Mouse (Mus musculus) ES-Bruce4 (cell line): ENCODE data around the gene Ccr6. TPM values are rescaled to one million over a fixed set of nuclear protein-coding genes. Genes with fewer than 3 reads are reported as not detected.
"Not testable (repeated sequence)": the region's sequence is repeated elsewhere in the genome, so short reads cannot be mapped to it uniquely, and the experiment has no call there.

Experiments
- H3K27ac ChIP-seq: 2 replicates; pipeline ENCODE4 v1.5.1; 2012; ENCODE audit warnings: low read length, inconsistent platforms; ENCODE audit not compliant: insufficient read depth
- H3K27me3 ChIP-seq: 2 replicates; pipeline ENCODE4 v1.6.1; 2012; ENCODE audit warnings: mild to moderate bottlenecking, low read length, inconsistent platforms; ENCODE audit not compliant: control insufficient read depth, poor library complexity, insufficient read depth, severe bottlenecking
- H3K36me3 ChIP-seq: 2 replicates; pipeline ENCODE4 v1.6.1; 2012; ENCODE audit warnings: inconsistent platforms, mild to moderate bottlenecking, low read length, moderate library complexity; ENCODE audit not compliant: control insufficient read depth, poor library complexity, insufficient read depth, severe bottlenecking
- H3K4me1 ChIP-seq: one replicate; pipeline ENCODE4 v1.8.1; 2011; ENCODE audit warnings: low read length; ENCODE audit not compliant: control insufficient read depth, insufficient read depth
- H3K4me3 ChIP-seq: 2 replicates; pipeline ENCODE4 v1.5.1; 2011; ENCODE audit warnings: low read depth, mild to moderate bottlenecking, low read length
- H3K9ac ChIP-seq: 2 replicates; pipeline ENCODE4 v1.6.1; 2012; ENCODE audit warnings: low read depth, mild to moderate bottlenecking, inconsistent platforms; ENCODE audit not compliant: poor library complexity, severe bottlenecking
- H3K9me3 ChIP-seq: replicated peaks from 2 replicates; pipeline ENCODE4 v1.6.1; 2012; ENCODE audit warnings: mild to moderate bottlenecking, low read length, inconsistent platforms; ENCODE audit not compliant: control insufficient read depth, poor library complexity, insufficient read depth, severe bottlenecking
- CTCF ChIP-seq: IDR thresholded peaks from one replicate; pipeline ENCODE4 v1.8.1; 2011; ENCODE audit warnings: low read depth, low read length
- EP300 ChIP-seq: IDR thresholded peaks from 2 replicates; pipeline ENCODE4 v1.6.1; 2011; ENCODE audit warnings: low read depth, low read length; ENCODE audit not compliant: insufficient read depth
- POLR2A ChIP-seq: IDR thresholded peaks from one replicate; pipeline ENCODE4 v1.8.1; 2011; ENCODE audit warnings: low read length; ENCODE audit not compliant: insufficient read depth
- polyA plus RNA-seq: library from polyadenylated mRNA; stranded (reverse); fragments of >200 nt; gene quantifications from 2 replicates; pipeline ENCODE4 v1.2.4, GENCODE M21; 2011; ENCODE audit warnings: low read depth; ENCODE audit not compliant: missing spikeins, insufficient read depth, insufficient read length

Ccr6 gene
- polyA plus RNA-seq, 1 experiment, result not detected

DNA sequence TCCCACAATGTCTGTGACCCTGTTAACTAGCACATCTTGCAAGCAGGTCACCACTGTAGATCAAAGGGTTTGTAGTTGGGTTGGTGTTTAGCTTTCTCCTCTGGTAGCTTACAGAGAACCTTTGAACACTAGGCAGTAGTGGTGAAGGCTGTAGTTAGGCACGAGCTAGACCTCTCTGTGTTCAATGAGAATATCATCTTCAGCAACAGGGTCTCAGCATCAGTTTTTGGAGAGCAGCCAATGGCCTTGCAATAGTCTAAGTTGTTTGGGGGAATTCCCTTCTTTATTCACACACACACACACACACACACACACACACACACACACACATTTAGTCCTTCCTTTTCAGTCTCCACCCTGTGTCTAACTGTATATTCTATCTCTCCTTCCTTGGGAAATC lies 32.4 kb upstream of the Ccr6 start:
- H3K9ac ChIP-seq, result no peak overlapping the region
- TF ChIP-seq CTCF (no peak), EP300 (no peak), POLR2A (no peak)
- H3K9me3 ChIP-seq, result no peaks in the 10 kb centered on the region
- H3K27me3 ChIP-seq, result no peaks in the 10 kb centered on the region
- H3K27ac ChIP-seq, result no peak overlapping the region
- H3K4me3 ChIP-seq, result no peak overlapping the region
- no peaks in the 10 kb centered on the region for H3K4me1 ChIP-seq
- no peaks in the 10 kb centered on the region for H3K36me3 ChIP-seq

- H3K9ac ChIP-seq, H3K4me3 ChIP-seq, H3K27ac ChIP-seq, H3K4me1 ChIP-seq, H3K36me3 ChIP-seq, H3K9me3 ChIP-seq, H3K27me3 ChIP-seq: not testable (repeated sequence)
Measured at GRCm38 (mm10) chr17:8205221-8205631, 30.6 kb upstream of the Ccr6 start.

- Histone ChIP-seq H3K9ac (no peak overlapping the region), H3K9me3 (no peaks in the 10 kb centered on the region), H3K27me3 (no peaks in the 10 kb centered on the region), H3K36me3 (no peaks in the 10 kb centered on the region), H3K4me3 (no peak overlapping the region), H3K27ac (no peak overlapping the region), H3K4me1 (no peaks in the 10 kb centered on the region)
- no peak for TF ChIP-seq POLR2A
- TF ChIP-seq EP300, result no peak
- no peak for TF ChIP-seq CTCF
Measured at GRCm38 (mm10) chr17:8206691-8207090, 29.2 kb upstream of the Ccr6 start.

DNA sequence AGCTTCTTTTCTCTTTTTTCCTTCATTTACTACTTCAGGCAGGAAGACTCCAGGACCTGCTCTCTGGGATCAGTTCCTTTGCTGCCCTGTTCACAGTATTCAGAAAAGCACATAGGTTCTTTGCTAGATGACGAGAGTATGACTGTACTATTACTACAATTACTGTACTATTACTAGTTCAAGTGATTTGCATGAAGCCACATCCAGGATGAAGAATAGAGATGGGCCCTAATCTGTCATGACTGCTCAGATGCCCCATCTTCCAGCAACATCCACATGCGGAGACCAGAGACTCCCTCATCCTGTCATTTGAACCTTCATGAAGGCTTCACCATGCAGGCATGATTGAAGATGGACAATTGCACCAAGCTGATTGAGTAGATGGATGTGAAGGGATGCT lies 26.1 kb upstream of the Ccr6 start:
- H3K27ac ChIP-seq, result no peak overlapping the region
- H3K9me3 ChIP-seq, result no peaks in the 10 kb centered on the region
- H3K4me1 ChIP-seq, result no peaks in the 10 kb centered on the region
- H3K9ac ChIP-seq, result no peak overlapping the region
- H3K27me3 ChIP-seq, result no peaks in the 10 kb centered on the region
- H3K36me3 ChIP-seq, result no peaks in the 10 kb centered on the region
- H3K4me3 ChIP-seq, result no peak overlapping the region
- no peak for TF ChIP-seq POLR2A
- no peak for TF ChIP-seq CTCF
- TF ChIP-seq EP300, result no peak

DNA sequence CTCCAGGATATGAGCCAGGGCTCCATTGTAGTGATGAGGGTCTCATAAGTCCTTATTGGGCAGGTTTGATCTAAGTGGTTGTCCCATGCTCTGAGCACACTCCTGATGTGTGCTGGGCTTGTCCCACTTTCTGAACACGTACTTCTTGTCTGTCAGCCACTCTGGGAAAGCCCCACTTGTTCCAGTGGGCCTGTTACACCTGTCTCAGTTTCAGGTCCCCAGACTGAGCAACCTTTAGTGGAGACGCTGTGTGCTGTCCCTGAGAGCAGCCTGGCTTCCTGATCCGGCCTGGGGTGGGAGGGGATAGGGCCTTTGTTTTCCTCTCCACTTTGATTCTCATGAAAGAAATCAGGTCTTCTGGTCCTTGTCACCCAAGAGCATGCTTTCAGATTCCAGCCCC lies 25.7 kb upstream of the Ccr6 start:
- no peak overlapping the region for H3K4me3 ChIP-seq
- H3K36me3 ChIP-seq, result no peaks in the 10 kb centered on the region
- no peak for TF ChIP-seq CTCF
- TF ChIP-seq POLR2A, result no peak
- TF ChIP-seq EP300, result no peak
- no peak overlapping the region for H3K9ac ChIP-seq
- H3K27me3 ChIP-seq, result no peaks in the 10 kb centered on the region
- 0 out of 2 replicates have a peak, but pooled peaks cover 2% of the 10 kb centered on the region for H3K9me3 ChIP-seq
- no peak overlapping the region for H3K27ac ChIP-seq
- no peaks in the 10 kb centered on the region for H3K4me1 ChIP-seq

- Histone ChIP-seq H3K27ac (no peak overlapping the region), H3K4me1 (no peaks in the 10 kb centered on the region), H3K9ac (no peak overlapping the region), H3K9me3 (0 out of 2 replicates have a peak, but pooled peaks cover 6% of the 10 kb centered on the region), H3K27me3 (no peaks in the 10 kb centered on the region), H3K4me3 (no peak overlapping the region), H3K36me3 (no peaks in the 10 kb centered on the region)
- TF ChIP-seq CTCF (no peak), POLR2A (no peak), EP300 (no peak)
Measured at GRCm38 (mm10) chr17:8210675-8211074, 25.2 kb upstream of the Ccr6 start.

- TF ChIP-seq EP300, result no peak
- no peak for TF ChIP-seq CTCF
- no peak for TF ChIP-seq POLR2A
- H3K9me3 ChIP-seq, result 0 out of 2 replicates have a peak, but pooled peaks cover 6% of the 10 kb centered on the region
- no peak overlapping the region for H3K9ac ChIP-seq
- no peaks in the 10 kb centered on the region for H3K4me1 ChIP-seq
- no peak overlapping the region for H3K27ac ChIP-seq
- no peaks in the 10 kb centered on the region for H3K36me3 ChIP-seq
- H3K4me3 ChIP-seq, result no peak overlapping the region
- no peaks in the 10 kb centered on the region for H3K27me3 ChIP-seq
Measured at GRCm38 (mm10) chr17:8211399-8211798, 24.4 kb upstream of the Ccr6 start.
